Mouse (Mus musculus): ENCODE data around the gene Dnajc12.

GRCm38 (mm10) chr10:63417061-63417460, 34.8 kb downstream of the Dnajc12 start:
- TF ChIP-seq CTCF (IDR thresholded peaks at IDR 0.05) (no peak), POLR2A (IDR thresholded peaks at IDR 0.05; ENCODE audit: insufficient read depth, low read depth, low read length) (no peak), EP300 (IDR thresholded peaks at IDR 0.05; ENCODE audit: insufficient read depth, low read depth, low read length) (no peak)
